Mouse (Mus musculus) layer of hippocampus, adult 6 months (tissue): Measurements from ENCODE around the gene Fxr2. TPM values are rescaled to one million over a fixed set of nuclear protein-coding genes. Genes with fewer than 3 reads are reported as not detected.

Experiments
- long read RNA-seq, 2 experiments: library from polyadenylated mRNA; unstranded; transcript quantifications; one replicate each; pipeline ENCODE4 v2.0.0; 2019 to 2020
- microRNA-seq: library from miRNA; unstranded; fragments of <30 nt; microRNA quantifications from one replicate; pipeline ENCODE4 v1.2.0, GENCODE M21; 2020
- polyA plus RNA-seq: library from polyadenylated mRNA; unstranded; fragments of <200 nt; fragmentation: Nextera tagmentation; gene quantifications from 2 replicates; pipeline ENCODE4 v1.2.3, GENCODE M21; 2021

Gene Fxr2
- 6.9 and 7.9 TPM in 2 replicates for polyA plus RNA-seq
- long read RNA-seq, experiment 1, partial matches to known transcripts: 9 of 16 reads
- long read RNA-seq, experiment 1, other reads (novel, unspliced or antisense): 5 of 16 reads
- long read RNA-seq, experiment 2, partial matches to known transcripts: 15 of 17 reads
- long read RNA-seq, experiment 2, other reads (novel, unspliced or antisense): 1 of 17 reads

DNA sequence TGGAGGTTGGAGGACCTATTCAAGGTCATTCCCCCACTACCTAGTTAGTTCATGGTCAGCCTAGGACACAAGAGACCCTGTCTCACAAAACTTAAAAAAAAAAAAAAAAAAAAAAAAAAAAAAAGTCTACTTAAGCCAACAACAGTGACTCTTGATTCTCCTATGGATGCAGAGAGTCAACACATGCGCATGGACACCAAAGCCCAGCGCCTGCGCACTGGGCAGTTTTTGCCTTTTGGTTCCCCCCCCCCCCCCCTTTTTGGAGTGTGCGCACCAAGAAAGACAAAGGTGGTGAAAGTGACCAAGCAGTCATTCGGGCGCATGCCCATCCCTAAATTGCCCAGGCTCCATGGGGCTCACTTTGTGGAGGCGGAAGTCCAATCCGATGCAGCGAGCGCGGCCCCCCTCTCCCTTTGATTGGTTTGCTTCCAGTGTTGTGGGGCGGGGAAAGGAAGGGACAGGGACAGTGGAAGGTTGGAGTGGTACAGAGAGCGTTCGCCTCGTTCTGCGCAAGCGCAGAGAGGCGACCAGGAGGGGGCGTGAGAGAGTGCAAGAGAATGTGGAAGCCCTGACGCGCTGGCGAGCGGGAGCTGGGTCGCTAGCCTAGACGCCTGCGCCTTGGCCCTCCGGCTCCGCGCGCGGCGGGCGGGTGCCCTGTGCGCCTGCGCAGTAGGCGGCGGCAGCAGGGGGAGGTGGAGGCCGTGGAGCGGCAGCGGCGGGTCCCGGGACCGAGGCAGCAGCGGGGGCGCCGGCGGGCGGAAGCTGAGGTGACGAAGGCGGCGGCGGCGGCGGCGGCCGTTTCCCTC, at the start of gene Fxr2:
TSS of gene Fxr2 (plus strand) at position 707 of the 806 bp plus-strand sequence.

DNA sequence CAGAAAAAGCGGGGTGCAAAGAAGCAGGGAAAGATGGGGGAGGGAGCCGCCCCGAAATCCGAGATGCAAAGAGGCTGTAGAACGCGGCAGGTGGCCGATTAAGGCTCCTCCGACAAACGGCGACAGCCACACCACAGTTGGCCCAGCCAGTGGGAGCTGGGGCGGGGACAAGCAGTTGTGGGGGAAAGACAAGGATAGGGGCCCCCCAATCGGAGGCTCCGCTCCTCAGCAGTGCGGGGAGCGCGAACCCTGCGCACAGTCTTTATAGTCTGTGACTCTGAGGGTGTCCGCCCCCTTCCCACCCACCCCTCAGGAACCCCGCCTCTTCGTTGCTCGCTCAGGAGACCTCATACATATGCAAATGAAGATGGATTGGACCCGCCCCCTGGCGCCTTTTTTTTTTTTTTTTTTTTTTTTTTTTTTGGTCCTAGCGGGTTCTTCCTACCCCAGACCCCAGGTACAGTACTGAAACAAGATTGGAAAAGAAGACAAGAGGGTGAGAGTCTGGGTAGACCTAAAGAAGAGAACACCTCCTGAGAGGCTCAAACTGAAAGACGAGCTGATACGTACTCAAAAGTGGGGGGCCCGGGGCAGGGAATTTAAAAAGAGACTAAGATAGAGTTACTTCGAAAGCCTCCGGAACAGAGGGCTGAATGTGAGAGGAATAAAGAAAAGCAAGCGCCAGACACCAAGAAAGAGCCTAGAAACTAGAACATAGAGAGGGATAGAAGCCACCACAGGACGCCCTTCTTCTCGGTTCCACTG, 26.9 kb upstream of the Fxr2 start, which contains the start of gene Atp1b2:
TSS of gene Atp1b2 (minus strand) at position 217 of the 765 bp plus-strand sequence.

DNA sequence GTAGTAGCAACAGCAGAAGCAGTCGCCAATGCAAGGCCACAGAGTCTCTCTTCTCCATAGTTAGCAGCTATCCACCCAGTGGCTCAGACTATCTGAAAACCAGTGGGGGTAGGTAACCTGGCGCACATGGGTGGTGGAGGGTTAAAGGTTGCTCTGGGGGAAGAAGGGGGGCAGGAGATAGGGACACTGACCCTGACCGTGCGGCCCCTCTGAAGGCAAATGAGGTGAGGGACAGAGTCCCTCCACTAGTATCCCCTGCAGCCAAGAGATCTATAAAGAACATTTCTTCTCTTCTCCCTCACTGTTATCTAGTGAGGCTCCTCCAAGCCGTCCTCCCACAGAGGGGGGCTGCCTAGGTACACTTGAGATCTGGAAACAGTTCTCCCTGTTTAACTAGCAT, 15.0 kb upstream of the Fxr2 start, which contains the start of gene Shbg:
TSS of gene Shbg (minus strand) at position 101 of the 400 bp plus-strand sequence.

DNA sequence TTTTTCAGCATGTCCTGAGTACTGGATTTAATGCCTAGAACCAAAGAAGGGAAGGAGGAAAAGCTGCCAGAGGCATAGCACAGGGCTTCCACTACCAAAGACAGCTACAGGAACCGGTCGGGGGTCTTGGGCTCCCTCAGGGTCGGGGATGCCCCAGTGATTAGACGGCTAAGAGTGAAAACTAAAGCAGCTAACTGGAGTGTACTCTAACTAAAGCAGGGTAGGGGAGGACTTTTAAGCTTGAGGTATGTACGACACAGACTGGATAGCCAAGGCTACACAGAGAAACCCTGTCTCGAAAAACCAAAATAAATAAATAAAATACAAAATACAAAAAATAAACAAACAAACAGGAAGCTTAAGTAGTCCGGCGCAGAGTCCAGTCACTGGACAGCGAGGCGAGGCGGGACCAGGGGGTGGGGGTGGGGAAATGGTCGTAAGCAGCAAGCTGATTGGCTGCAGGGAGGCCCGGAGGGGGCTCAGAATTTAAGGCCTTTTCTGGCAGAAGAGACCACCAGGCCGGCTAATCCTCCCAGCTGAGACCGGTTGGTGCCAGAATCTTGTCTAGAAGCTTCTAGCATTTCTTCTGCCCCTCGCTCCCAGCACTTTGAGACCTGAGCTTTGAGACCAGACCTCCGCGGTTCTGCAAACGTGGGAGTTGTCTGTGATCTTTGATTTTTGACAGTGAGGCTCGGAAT, 11.1 kb upstream of the Fxr2 start, which contains the start of gene Sat2:
TSS of gene Sat2 (plus strand) at position 454 of the 698 bp plus-strand sequence.

DNA sequence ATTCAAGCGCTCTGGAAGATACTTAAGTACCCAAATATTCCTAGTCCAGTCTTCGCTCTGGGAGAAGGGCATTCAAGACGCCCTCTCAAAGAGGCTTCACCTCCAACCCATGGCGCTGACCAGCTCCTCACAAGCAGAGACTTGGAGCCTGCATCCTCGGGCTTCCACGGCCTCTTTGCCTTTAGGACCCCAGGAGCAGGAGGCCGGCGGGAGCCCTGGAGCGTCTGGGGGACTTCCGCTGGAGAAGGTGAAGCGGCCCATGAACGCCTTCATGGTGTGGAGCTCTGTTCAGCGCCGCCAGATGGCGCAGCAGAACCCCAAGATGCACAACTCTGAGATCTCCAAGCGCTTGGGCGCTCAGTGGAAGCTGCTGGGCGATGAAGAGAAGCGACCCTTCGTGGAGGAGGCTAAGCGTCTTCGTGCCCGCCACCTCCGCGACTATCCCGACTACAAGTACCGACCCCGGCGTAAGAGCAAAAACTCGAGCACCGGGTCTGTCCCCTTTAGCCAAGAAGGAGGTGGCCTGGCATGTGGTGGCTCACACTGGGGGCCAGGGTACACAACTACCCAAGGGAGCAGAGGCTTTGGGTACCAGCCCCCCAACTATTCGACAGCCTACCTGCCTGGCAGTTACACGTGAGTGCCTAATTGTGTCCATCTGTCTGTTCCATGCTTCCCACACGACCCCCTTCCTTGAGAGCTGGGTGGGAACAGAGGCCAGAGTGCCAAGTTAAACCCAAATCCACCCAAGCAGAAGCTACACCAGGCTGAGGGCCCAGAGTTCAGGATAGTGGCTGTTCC, 22.7 kb downstream of the Fxr2 start, which contains the start of gene Sox15:
TSS of gene Sox15 (plus strand) at position 51 of the 801 bp plus-strand sequence.

DNA sequence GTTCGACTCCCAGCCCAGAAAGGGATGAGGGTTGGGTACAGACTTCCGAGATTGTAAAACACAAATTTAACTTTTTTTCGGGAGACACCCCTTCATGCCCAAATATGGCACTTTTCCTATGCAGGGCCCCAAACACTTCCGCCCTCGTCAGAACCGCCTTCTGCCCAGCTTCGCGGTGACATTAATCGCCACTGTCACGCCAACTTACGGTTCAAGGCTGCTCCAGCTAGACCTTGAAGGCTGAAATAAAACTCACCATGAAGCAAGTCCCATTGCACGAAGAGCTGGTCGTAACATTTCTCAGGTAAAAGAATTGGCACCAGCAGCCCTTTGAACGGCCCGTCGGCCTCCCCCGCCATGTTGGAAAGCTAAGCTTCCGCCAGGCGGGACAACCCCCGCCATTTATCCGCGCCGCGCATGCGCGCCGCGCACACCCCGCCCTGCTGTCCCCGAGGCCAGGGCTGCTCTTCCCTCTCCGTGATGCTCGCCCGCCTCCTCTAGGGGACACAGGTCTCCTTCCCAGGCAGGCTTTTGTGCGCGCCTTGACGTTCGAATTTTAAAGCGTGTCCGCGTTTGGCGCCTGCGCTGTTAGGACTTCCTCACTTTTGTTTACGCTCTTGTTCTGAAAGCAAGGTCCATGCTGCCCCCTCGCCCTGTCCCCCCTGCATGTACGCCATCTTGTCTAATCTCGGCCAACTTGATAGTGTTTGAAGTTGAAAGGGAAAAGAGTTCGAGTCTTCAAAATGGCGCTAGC, 29.6 kb downstream of the Fxr2 start, which contains the start of gene Mpdu1:
TSS of gene Mpdu1 (minus strand) at position 430 of the 754 bp plus-strand sequence.

DNA sequence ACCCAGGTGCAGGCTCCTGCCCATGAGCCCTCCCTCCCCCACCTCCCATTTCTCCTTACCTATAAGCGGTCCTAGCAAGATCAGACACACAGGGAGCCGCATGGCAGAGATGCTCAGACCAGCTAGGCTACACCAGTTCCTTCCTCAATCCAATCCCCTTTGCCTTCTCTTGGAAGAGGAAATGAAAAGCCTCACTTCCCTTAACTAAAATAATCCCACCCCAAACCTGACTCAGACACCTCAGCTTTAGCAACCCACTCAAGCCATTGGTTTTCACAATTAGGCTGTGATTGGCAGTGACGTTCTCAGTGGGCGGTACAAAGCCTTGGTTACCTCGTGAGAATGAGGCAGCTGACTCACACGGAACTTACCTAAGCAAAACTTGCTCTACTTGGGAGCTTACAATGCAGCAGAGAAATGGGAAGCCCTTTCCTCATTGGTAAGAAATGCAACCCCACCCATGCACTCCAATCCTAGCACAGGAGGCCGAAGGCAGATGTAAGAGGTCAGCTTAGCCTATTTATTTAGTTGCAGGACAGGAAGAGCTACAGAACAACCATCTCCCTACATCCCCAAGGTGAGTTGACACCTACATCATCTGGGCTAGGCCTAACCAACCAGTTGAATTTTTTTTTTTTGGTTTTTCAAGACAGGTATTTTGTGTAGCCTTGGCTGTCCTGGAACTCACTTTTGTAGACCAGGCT, 33.3 kb downstream of the Fxr2 start, which contains the start of gene Cd68:
TSS of gene Cd68 (minus strand) at position 193 of the 704 bp plus-strand sequence.

DNA sequence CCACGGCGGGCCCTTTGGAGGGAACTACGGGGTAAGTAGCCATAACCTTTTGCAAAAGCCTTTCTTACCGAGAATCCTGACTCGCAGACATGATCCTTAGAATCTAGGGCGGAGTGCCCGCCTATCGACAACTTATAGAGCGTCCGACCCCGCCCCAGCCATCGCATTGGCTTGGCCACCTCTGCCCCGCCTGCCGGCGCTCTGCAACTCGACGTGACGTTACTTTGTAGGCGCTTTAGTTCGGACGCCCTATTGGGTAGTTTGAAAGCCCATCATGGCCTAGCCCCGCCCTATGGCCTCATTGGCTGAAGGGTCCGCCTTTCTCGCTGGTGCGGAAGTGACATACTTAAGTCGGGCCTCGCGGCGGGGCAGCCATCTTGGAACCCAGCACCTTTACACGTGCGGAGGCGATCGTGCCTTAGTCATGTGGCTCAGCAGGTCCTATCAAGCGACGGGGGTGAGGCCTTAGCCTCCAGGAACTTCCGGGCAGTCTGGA, 39.5 kb downstream of the Fxr2 start, which contains the start of gene Eif4a1:
TSS of gene Eif4a1 (minus strand) at position 213 of the 496 bp plus-strand sequence.

DNA sequence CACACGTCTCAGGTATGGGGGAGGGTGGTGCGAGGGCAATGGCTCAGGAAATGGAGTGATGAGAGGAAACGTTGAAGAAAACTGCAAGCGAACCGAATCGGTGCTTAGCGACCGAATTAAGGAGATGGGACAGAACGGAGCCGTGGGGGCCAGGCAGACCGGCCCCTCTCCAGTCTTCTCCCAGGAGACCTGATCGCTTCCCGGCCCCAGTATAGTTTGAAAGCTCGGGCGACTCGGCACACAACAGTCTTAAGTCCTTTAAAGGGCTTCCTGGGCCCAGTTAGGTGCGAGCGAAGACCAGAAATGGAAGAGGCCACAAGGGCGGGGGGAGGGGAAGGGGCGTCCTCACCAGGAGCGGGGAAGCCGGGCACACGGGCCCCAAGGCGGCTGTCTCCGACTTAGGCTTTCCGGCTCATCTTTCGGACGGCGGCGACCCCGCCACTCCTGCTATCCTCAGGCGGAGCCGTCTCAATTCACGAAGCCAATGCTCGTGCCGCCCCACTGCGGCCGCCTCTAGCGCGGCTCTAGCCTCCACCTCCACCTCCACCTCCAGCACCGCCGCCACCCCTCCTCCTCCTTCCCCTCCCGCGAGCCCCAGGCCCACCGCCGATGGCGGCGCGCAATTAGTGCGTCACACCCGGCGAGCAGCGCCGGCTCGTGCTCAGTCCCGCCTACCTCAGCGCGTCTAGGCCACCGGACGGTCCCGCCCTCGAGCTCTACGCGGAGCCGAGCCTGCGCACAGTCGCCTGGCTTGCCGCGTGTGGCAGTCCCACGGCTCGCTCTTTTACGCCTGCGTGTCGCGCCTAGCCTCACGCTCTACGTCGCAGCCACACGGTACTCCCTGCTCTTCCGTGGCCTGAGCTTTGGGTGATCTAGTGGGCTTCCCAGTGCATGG, 48.8 kb downstream of the Fxr2 start, which contains the start of gene Senp3:
TSS of gene Senp3 (minus strand) at position 771 of the 895 bp plus-strand sequence.

DNA sequence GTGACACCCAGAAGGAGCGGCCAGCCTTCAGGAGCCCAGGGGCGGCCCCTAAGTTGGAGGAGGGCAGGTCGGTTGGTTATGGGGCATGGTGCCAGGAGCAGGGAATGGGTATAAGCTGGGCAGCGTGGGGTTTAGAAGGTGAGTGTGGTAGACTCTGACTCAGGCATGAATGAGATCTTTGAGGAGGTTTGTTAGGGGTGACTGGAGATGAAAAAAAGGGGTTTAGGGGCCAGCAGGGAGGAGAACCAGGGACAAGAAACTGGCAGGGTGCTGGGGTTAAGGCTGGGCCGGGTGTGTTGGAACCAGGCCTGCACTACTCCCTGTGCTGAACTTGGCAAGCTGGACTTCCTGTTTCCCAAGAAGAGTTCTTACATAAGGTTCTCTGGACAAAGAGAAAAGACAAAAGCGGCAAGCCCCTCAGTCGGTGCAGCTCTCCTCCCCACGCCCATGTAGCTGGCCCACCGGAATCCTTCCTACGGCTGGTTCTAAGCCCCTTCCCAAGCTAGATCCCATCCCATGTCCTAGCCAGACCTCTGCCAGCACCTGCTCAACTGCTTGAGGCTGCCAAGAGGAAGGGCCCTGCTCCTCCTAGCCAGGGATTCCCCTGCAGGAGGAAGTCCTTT, 52.8 kb downstream of the Fxr2 start, which contains the start of gene Tnfsf13:
TSS of gene Tnfsf13 (minus strand) at position 259 of the 623 bp plus-strand sequence.

DNA sequence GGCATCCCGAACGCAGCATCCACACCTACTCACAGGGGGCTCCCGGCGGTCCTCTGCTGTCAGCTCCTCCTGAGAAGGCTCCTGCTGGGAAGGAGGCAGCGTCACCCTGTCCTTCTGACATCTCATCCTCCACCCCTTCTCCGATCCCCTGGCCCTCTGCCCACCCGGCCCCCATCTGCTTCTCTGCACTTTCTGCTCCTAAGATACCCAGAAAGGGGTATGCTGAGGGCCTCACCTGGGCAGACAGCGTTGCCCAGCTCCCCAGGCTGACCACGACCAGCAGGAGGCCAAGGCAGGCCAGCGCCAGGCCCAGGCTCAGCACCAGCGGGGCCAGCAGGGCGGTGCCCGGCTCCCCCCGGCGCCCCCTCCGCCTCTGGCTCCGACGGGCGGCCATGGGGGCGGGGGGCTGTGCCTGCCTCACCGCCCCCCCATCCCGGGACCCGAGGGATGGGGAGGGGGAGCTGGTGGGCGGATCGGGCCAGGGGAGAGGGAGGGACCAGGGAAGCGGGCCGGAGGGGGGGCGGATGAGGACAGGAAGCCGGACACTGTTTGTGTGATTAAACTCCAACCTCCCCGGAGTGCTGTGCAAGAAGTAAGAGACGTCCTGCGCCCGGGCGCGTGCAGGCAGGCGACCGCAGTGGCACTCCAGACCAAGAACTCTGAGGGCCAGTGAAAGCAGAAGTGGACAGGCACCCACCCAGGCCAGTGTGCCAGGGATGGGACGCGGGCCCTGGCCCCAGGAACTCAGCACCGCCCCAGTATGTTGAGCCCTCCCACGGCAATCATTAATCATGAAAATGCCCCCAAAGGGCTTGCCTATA, 62.8 kb downstream of the Fxr2 start, which contains the start of the genes Tnfsf12 and Tnfsfm13:
TSS of gene Tnfsf12 (minus strand) at position 489 of the 821 bp plus-strand sequence.
TSS of gene Tnfsfm13 (minus strand) at position 738 of the 821 bp plus-strand sequence.

Small RNA genes within 50 kb of the gene (microRNA-seq; reads per million reads assigned to microRNA genes)
- gene Mir1934 (12.2 reads per million, percentile 34 among the genes with 10 or more reads in this experiment), gene Mir467f (not detected)

Other genes with a start within 250 kb of the Fxr2 start
- gene Naa38, start 237.5 kb upstream of the Fxr2 start, polyA plus RNA-seq: 601 and 628 TPM in 2 replicates
- gene Cyb5d1, start 237.4 kb upstream of the Fxr2 start, polyA plus RNA-seq: 12.0 and 15.0 TPM in 2 replicates
- gene Tmem88, start 234.8 kb upstream of the Fxr2 start, polyA plus RNA-seq: 1.9 and 2.4 TPM in 2 replicates
- 8.1 and 9.3 TPM in 2 replicates for gene Kdm6b, start 219.3 kb upstream of the Fxr2 start, polyA plus RNA-seq
- 0.36 and 0.80 TPM in 2 replicates for gene Dnah2, start 83.9 kb upstream of the Fxr2 start, polyA plus RNA-seq
- gene Efnb3, start 72.8 kb upstream of the Fxr2 start, polyA plus RNA-seq: 21.6 and 21.9 TPM in 2 replicates
- 13.9 and 15.4 TPM in 2 replicates for gene Wrap53, start 52.7 kb upstream of the Fxr2 start, polyA plus RNA-seq
- gene Trp53, start 52.6 kb upstream of the Fxr2 start, polyA plus RNA-seq: 25.8 and 29.0 TPM in 2 replicates
- 218 and 255 TPM in 2 replicates for gene Atp1b2, start 27.0 kb upstream of the Fxr2 start, polyA plus RNA-seq
- not detected in 2 replicates for gene Shbg, start 15.1 kb upstream of the Fxr2 start, polyA plus RNA-seq
- 18.2 and 18.3 TPM in 2 replicates for gene Sat2, start 11.0 kb upstream of the Fxr2 start, polyA plus RNA-seq
- gene Sox15, start 22.3 kb downstream of the Fxr2 start, polyA plus RNA-seq: 0.16 TPM in 1 of 2 replicates, not detected in the other
- 94.9 and 96.8 TPM in 2 replicates for gene Mpdu1, start 29.7 kb downstream of the Fxr2 start, polyA plus RNA-seq
- 18.4 and 22.2 TPM in 2 replicates for gene Cd68, start 33.2 kb downstream of the Fxr2 start, polyA plus RNA-seq
- gene Eif4a1, start 39.4 kb downstream of the Fxr2 start, polyA plus RNA-seq: 177 and 178 TPM in 2 replicates
- 14.3 and 15.8 TPM in 2 replicates for gene Senp3, start 49.1 kb downstream of the Fxr2 start, polyA plus RNA-seq
- gene Tnfsf13, start 52.8 kb downstream of the Fxr2 start, polyA plus RNA-seq: 3.6 and 4.5 TPM in 2 replicates
- 2.8 and 3.4 TPM in 2 replicates for gene Tnfsf12, start 62.9 kb downstream of the Fxr2 start, polyA plus RNA-seq
- 1.9 and 2.8 TPM in 2 replicates for gene Tnfsfm13, start 63.1 kb downstream of the Fxr2 start, polyA plus RNA-seq
- 6.6 and 7.7 TPM in 2 replicates for gene Polr2a, start 125.6 kb downstream of the Fxr2 start, polyA plus RNA-seq
- gene Slc35g3, start 129.0 kb downstream of the Fxr2 start, polyA plus RNA-seq: 0.19 TPM in 1 of 2 replicates, not detected in the other
- gene Zbtb4, start 132.9 kb downstream of the Fxr2 start, polyA plus RNA-seq: 4.4 and 5.5 TPM in 2 replicates
- 0.25 and 0.46 TPM in 2 replicates for gene Chrnb1, start 163.0 kb downstream of the Fxr2 start, polyA plus RNA-seq
- gene Fgf11, start 168.9 kb downstream of the Fxr2 start, polyA plus RNA-seq: 3.7 and 3.9 TPM in 2 replicates
- 0.40 and 1.9 TPM in 2 replicates for gene Tmem102, start 172.6 kb downstream of the Fxr2 start, polyA plus RNA-seq
- not detected in 2 replicates for gene Gm39566, start 182.3 kb downstream of the Fxr2 start, polyA plus RNA-seq
- not detected in 2 replicates for gene Spem2, start 185.5 kb downstream of the Fxr2 start, polyA plus RNA-seq
- not detected in 2 replicates for gene Spem1, start 189.2 kb downstream of the Fxr2 start, polyA plus RNA-seq
- 10.5 and 10.6 TPM in 2 replicates for gene Nlgn2, start 204.8 kb downstream of the Fxr2 start, polyA plus RNA-seq
- gene Tmem256, start 205.5 kb downstream of the Fxr2 start, polyA plus RNA-seq: 460 and 516 TPM in 2 replicates
- gene Plscr3, start 213.4 kb downstream of the Fxr2 start, polyA plus RNA-seq: 5.0 and 5.4 TPM in 2 replicates
- not detected in 2 replicates for gene Tnk1, start 225.7 kb downstream of the Fxr2 start, polyA plus RNA-seq
- gene Tmem95, start 245.0 kb downstream of the Fxr2 start, polyA plus RNA-seq: not detected in 2 replicates
- 0.63 and 0.64 TPM in 2 replicates for gene Kctd11, start 248.4 kb downstream of the Fxr2 start, polyA plus RNA-seq